Mouse (Mus musculus) monocyte, adult 5-6 weeks (primary cell): ENCODE measurements around the gene Ceacam19. TPM values are rescaled to one million over a fixed set of nuclear protein-coding genes. Genes with fewer than 3 reads are reported as not detected.

Source experiments
- ATAC-seq: fragments of 153-309, 156-312 bp; replicated peaks from 2 replicates; pipeline ENCODE4 v1.8.0; 2017; ENCODE audit warnings: mild to moderate bottlenecking; ENCODE audit not compliant: low TSS enrichment, insufficient number of reproducible peaks, severe bottlenecking, poor library complexity, low FRiP score
- total RNA-seq: library from RNA; stranded (forward); fragments of 200-1000, 200-491, 200-594 nt; gene quantifications from 3 replicates; pipeline ENCODE4 v1.2.3, GENCODE M21; 2017

Ceacam19 gene
- total RNA-seq, 1 experiment from 2014 or later: 0.38 TPM

- ATAC-seq: peak; percentile 44; the same call in 1 of the 2 replicates
Observed at GRCm38 (mm10) chr7:19844521-19845171, 43.1 kb downstream of the Ceacam19 start.

- peak; percentile 57 for ATAC-seq
Observed at GRCm38 (mm10) chr7:19843561-19843960, 44.2 kb downstream of the Ceacam19 start.

- ATAC-seq: no peak
Observed at GRCm38 (mm10) chr7:19842885-19843504, 44.8 kb downstream of the Ceacam19 start.

- ATAC-seq: no peak
Observed at GRCm38 (mm10) chr7:19841686-19842413, 45.9 kb downstream of the Ceacam19 start.

GRCm38 (mm10) chr7:19840936-19841335, 46.8 kb downstream of the Ceacam19 start:
- ATAC-seq: no peak

- no peak for ATAC-seq
Observed at GRCm38 (mm10) chr7:19840371-19840770, 47.4 kb downstream of the Ceacam19 start.

- ATAC-seq: no peak
Observed at GRCm38 (mm10) chr7:19836843-19837242, 50.9 kb downstream of the Ceacam19 start.

- ATAC-seq: no peak
Observed at GRCm38 (mm10) chr7:19834055-19834454, 53.7 kb downstream of the Ceacam19 start.

GRCm38 (mm10) chr7:19831837-19832236, 55.9 kb downstream of the Ceacam19 start:
- peak; percentile 62 for ATAC-seq

- peak; percentile 93 for ATAC-seq
Observed at GRCm38 (mm10) chr7:19830682-19831156, 57.0 kb downstream of the Ceacam19 start.

- no peak for ATAC-seq
Observed at GRCm38 (mm10) chr7:19829694-19830093, 58.1 kb downstream of the Ceacam19 start.

- ATAC-seq: no peak
Observed at GRCm38 (mm10) chr7:19826756-19827155, 61.0 kb downstream of the Ceacam19 start.

Other genes starting within 250 kb of the Ceacam19 start
- gene Clptm1, start 222.9 kb downstream of the Ceacam19 start, total RNA-seq: 42.6 to 53.9 TPM (median 51.1 TPM) in 3 replicates
- 221 to 583 TPM (median 515 TPM) in 3 replicates for gene Apoc2, start 210.0 kb downstream of the Ceacam19 start, total RNA-seq
- not detected in 3 replicates for gene Gm44805, start 206.5 kb downstream of the Ceacam19 start, total RNA-seq
- 0.48 TPM in 1 of 3 replicates, not detected in the others for gene Apoc4, start 206.5 kb downstream of the Ceacam19 start, total RNA-seq
- 10.9 to 16.5 TPM (median 12.4 TPM) in 3 replicates for gene Apoc1, start 195.3 kb downstream of the Ceacam19 start, total RNA-seq
- gene Apoe, start 188.8 kb downstream of the Ceacam19 start, total RNA-seq: 4,026 to 6,646 TPM (median 6,582 TPM) in 3 replicates
- gene Tomm40, start 172.5 kb downstream of the Ceacam19 start, total RNA-seq: 19.6 to 24.2 TPM (median 23.8 TPM) in 3 replicates
- gene Nectin2, start 137.5 kb downstream of the Ceacam19 start, total RNA-seq: not detected in 3 replicates
- not detected in 3 replicates for gene Bcam, start 116.9 kb downstream of the Ceacam19 start, total RNA-seq
- not detected in 3 replicates for gene Cblc, start 91.2 kb downstream of the Ceacam19 start, total RNA-seq
- gene Bcl3, start 65.2 kb downstream of the Ceacam19 start, total RNA-seq: 13.7 to 16.6 TPM (median 13.9 TPM) in 3 replicates
- gene Gm19345, start 36.0 kb downstream of the Ceacam19 start, total RNA-seq: not detected in 3 replicates
- 0.39 TPM in 1 of 3 replicates, not detected in the others for gene Ceacam16, start 26.7 kb downstream of the Ceacam19 start, total RNA-seq
- 8.2 to 13.6 TPM (median 12.2 TPM) in 3 replicates for gene Pvr, start 33.2 kb upstream of the Ceacam19 start, total RNA-seq
- 0.75 TPM in 1 of 3 replicates, not detected in the others for gene Igsf23, start 62.8 kb upstream of the Ceacam19 start, total RNA-seq
- gene Ceacam20, start 77.4 kb upstream of the Ceacam19 start, total RNA-seq: not detected in 3 replicates
- not detected in 3 replicates for gene Nlrp9b, start 103.5 kb upstream of the Ceacam19 start, total RNA-seq
- gene Vmn1r91, start 211.7 kb upstream of the Ceacam19 start, total RNA-seq: not detected in 3 replicates
- not detected in 3 replicates for gene Gm16442, start 234.6 kb upstream of the Ceacam19 start, total RNA-seq